Mouse (Mus musculus) testis, adult 10 weeks (tissue): ENCODE results near the gene Olfr235. TPM values are rescaled to one million over a fixed set of nuclear protein-coding genes. Genes with fewer than 3 reads are reported as not detected.

Source experiments
- polyA plus RNA-seq: library from polyadenylated mRNA; stranded (reverse); fragments of 350-450 nt; fragmentation: Illumina TruSeq; extraction: RNeasy Lipid Tissue Mini Kit (QIAGEN cat#74804); gene quantifications from one replicate; pipeline ENCODE4 v1.2.3, GENCODE M21; 2014; ENCODE audit warnings: low read depth, low replicate concordance

Gene Olfr235
- polyA plus RNA-seq, result not detected

GRCm38 (mm10) chr19:12260732-12261131, at the start of gene Olfr235:
Gene Olfr235, plus strand, starts transcription at chr19:12261032.

GRCm38 (mm10) chr19:12232496-12232895, 28.3 kb upstream of the Olfr235 start, which contains the start of gene Olfr1432:
Gene Olfr1432, minus strand, starts transcription at chr19:12232596.

GRCm38 (mm10) chr19:12241559-12241958, 19.3 kb upstream of the Olfr235 start, which contains the start of gene Olfr262:
Gene Olfr262, minus strand, starts transcription at chr19:12241659.

GRCm38 (mm10) chr19:12279554-12279953, 18.7 kb downstream of the Olfr235 start, which contains the start of gene Olfr1434:
Gene Olfr1434, plus strand, starts transcription at chr19:12279854.

GRCm38 (mm10) chr19:12299030-12299429, 38.2 kb downstream of the Olfr235 start, which contains the start of gene Olfr1436:
Gene Olfr1436, minus strand, starts transcription at chr19:12299130.

Other genes starting within 250 kb of the Olfr235 start
- not detected for gene Olfr1423, start 219.7 kb upstream of the Olfr235 start, polyA plus RNA-seq
- gene Olfr1424, start 198.3 kb upstream of the Olfr235 start, polyA plus RNA-seq, result 0.11 TPM
- not detected for gene Olfr1425, start 183.3 kb upstream of the Olfr235 start, polyA plus RNA-seq
- gene Olfr1426, start 169.0 kb upstream of the Olfr235 start, polyA plus RNA-seq, result not detected
- gene Olfr1427, start 157.7 kb upstream of the Olfr235 start, polyA plus RNA-seq, result not detected
- gene Olfr1428, start 145.1 kb upstream of the Olfr235 start, polyA plus RNA-seq, result not detected
- gene Olfr76, start 137.8 kb upstream of the Olfr235 start, polyA plus RNA-seq, result 0.17 TPM
- 0.10 TPM for gene Olfr1555-ps1, start 90.9 kb upstream of the Olfr235 start, polyA plus RNA-seq
- gene Olfr1431, start 60.4 kb upstream of the Olfr235 start, polyA plus RNA-seq, result not detected
- gene Olfr1432, start 28.4 kb upstream of the Olfr235 start, polyA plus RNA-seq, result 0.22 TPM
- 0.71 TPM for gene Olfr262, start 19.4 kb upstream of the Olfr235 start, polyA plus RNA-seq
- gene Olfr1434, start 18.8 kb downstream of the Olfr235 start, polyA plus RNA-seq, result not detected
- not detected for gene Olfr1436, start 38.1 kb downstream of the Olfr235 start, polyA plus RNA-seq
- not detected for gene Olfr1437, start 64.1 kb downstream of the Olfr235 start, polyA plus RNA-seq
- not detected for gene Olfr1438-ps1, start 74.9 kb downstream of the Olfr235 start, polyA plus RNA-seq
- gene Olfr1440, start 126.2 kb downstream of the Olfr235 start, polyA plus RNA-seq, result not detected
- not detected for gene Olfr1441, start 156.4 kb downstream of the Olfr235 start, polyA plus RNA-seq
- 0.15 TPM for gene Pfpl, start 166.9 kb downstream of the Olfr235 start, polyA plus RNA-seq
- gene Mpeg1, start 199.7 kb downstream of the Olfr235 start, polyA plus RNA-seq, result 17.7 TPM
- gene Dtx4, start 240.4 kb downstream of the Olfr235 start, polyA plus RNA-seq, result 10.8 TPM